Mouse (Mus musculus): Measurements from ENCODE around the gene Cbx2.

Gene Cbx2

GRCm38 (mm10) chr11:119022895-119023615 lies at the start of gene Cbx2:
TSS of gene Cbx2 (plus strand) at chr11:119022962.
- DNase-seq (ENCODE audit: low spot score in 2 of 2): peak; percentile 73 to 91

- DNase-seq (ENCODE audit: low spot score in 2 of 2): no peak
Observed at GRCm38 (mm10) chr11:118974340-118974739, 48.4 kb upstream of the Cbx2 start.

DNA sequence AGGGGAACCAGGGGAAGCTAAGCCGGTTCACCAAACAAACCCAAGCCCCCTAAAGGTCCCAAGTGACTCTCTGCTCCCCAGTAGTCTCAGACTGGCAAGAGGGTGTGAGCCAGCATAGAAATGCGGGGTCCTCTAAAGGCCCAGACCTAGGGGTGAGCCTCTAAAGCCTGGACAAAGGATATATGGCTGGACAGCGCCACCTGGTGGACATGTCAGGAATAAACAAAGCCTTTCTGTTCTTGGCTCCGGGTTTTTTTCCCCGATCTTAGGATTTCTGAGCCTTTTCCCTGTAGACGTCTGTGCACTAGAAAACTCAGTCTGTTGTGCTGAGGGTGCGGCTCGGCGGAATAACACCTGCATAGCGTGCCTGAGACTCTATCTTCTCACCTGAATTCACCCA lies 47.3 kb upstream of the Cbx2 start:
- peak; percentile 70 to 86 for DNase-seq (ENCODE audit: low spot score in 2 of 2)

DNA sequence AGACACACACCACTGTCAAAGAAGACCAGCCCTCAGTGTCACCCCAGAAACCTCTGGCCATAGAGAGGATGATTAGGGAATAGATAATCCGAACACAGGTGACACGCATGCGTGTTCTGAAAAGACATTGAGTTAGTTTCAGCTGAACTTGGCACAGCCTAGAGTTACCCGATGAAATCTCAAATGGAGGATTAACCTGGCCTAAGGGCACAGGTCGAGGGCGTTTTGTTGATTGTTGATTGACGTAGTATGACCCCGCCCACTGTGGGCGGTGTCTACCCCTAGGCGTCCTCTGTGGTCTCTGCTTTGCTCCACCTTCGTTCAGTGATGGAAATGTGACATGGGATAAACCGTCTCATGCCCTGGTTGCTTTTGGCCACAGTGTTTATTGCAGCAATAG lies 46.8 kb upstream of the Cbx2 start:
- DNase-seq (ENCODE audit: low spot score in 2 of 2): no peak

DNA sequence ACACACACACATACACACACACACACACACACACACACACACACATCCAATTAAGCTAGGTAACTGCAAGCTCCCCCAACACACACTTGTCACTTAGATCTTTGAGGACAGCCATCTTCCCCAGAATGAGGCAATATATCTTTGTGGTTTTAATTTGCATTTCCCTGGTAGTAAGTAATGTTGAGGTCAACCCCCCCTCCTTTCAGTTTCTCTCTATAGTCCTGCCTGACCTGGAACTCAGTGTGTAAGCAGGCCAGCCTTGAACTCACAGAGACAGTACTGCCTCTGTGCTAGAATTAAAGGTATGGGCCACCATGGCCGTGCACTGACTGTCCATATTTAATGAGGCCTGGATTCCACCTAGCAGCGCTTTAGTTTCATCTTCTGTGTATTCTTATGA lies 42.4 kb upstream of the Cbx2 start:
- DNase-seq (ENCODE audit: low spot score in 2 of 2): no peak

DNA sequence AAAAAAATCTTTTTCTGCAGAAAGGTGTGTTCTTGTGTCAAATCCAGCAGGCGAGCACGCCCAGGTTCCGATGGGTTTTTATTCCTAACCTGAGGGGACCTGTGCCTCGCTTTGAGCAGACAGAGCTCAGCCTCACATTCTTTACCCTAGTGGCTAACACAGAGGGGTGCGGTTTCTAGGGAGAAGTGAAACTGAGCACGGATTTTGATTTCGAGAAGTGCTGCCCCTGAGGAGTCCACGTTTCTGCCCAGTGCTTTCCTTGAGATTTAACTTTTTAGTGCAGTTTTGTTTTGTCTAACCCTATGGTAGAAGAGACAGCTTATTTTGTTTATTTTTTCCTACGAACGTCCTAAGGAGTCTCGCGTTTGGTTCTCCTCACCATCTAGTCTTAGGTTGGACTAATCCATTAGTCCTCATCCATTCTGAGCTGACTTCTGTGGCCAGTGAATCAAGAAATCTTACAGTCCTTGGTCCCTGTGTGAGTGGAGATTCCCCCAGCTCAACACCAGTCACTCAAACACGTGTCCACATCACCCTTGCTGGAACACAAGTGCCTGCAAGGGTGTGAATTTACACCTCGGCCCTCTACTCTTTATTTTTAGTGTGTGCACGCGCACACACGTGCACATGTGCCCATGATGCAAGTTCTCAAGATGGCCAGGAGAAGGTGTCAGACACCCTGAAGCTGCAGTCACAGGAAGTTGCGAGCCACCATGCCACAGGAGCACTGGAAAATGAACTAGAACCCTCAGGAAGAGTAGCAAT lies 41.6 kb upstream of the Cbx2 start:
- no peak for DNase-seq (ENCODE audit: low spot score in 2 of 2)

GRCm38 (mm10) chr11:118982593-118983113 lies 40.1 kb upstream of the Cbx2 start:
- DNase-seq (ENCODE audit: low spot score in 2 of 2): no peak

- DNase-seq (ENCODE audit: low spot score in 2 of 2): no peak
Observed at GRCm38 (mm10) chr11:118985571-118985970, 37.2 kb upstream of the Cbx2 start.

DNA sequence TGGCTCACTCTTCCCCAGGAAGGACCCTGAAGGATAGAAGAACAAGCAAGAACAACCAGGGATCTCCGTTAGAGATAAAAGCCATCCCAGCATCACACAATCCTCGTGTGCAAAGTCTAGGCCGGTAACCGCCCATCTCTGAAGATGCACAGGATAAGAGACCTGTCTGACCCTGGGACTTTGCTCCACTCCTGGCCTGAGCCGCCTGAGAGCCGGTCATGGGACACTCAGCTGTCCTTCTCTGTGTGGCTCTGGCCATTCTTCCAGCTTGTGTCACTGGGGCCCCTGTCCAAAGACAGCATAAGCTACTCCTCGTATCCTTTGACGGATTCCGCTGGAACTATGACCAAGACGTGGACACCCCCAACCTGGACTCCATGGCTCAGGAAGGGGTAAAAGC lies 34.8 kb upstream of the Cbx2 start, which contains the start of gene Enpp7:
Enpp7 (plus strand) TSS at position 190 of the 400 bp plus-strand sequence.
- DNase-seq (ENCODE audit: low spot score in 2 of 2): no peak

DNA sequence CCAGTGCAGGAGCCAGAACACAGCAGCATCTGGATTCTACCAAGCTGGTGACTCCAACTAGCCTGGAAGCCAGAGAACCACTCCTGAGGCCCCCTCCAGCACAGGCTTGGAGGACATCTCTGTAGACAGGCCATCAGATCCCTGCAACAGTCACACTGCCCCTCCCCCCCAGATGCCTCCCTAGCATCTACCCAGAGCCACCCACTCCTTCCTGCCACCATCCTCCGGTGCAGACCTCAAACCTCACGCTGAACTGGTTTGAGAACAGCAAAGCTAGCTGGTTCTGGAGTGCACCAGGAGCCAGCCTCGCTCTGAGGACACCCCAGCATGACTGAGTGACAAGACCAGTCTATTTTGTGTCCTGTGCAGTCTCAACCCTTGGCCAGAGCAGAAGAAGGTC lies 30.0 kb upstream of the Cbx2 start:
- no peak for DNase-seq (ENCODE audit: low spot score in 2 of 2)

DNA sequence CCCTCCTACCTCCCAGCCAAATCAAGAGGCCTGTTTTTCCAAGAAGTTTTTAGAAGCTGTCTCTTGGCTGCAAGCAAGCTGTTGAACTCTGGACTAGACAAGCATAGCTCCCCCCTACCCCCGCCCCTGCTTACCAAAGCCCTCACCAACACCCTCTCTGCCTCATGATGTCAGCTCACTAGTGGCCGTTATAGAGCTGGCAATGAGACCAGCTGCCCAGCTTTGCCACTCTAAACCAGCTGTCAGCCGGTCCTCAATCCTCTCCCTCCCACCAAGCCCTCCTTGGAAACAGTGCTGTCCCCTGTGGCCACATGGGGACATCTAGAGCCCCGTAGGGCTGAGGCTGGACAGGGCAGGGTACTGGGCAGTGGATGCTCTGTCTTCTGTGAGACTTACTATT lies 27.3 kb upstream of the Cbx2 start:
- no peak for DNase-seq (ENCODE audit: low spot score in 2 of 2)

GRCm38 (mm10) chr11:118997182-118997581 lies 25.6 kb upstream of the Cbx2 start:
- no peak for DNase-seq (ENCODE audit: low spot score in 2 of 2)

- DNase-seq (ENCODE audit: low spot score in 2 of 2): peak; percentile 87 to 96
Observed at GRCm38 (mm10) chr11:118998540-118999265, 24.1 kb upstream of the Cbx2 start.

DNA sequence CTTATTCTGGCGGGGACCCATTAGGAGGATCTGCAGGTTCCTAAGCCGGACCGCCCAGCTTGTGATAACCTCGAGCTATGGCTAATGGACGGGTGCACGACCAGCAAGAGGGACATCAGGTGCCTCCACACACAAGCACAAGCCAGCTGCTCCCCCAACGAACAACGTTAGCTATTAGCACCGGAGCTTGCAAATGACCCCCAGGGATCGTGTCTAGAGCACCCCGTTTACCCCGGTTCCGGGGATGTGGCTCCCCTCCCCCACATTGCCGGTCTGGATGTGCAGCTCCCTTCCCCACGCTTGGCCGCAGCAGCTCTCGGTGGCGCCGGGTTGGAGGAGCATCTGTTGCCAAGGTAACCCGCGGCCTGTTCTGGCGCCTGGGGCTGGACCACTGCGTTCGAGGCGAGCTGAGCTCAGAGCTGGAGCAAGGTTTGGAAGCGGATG lies 23.4 kb upstream of the Cbx2 start:
- DNase-seq (ENCODE audit: low spot score in 2 of 2): peak; percentile 49 to 71

DNA sequence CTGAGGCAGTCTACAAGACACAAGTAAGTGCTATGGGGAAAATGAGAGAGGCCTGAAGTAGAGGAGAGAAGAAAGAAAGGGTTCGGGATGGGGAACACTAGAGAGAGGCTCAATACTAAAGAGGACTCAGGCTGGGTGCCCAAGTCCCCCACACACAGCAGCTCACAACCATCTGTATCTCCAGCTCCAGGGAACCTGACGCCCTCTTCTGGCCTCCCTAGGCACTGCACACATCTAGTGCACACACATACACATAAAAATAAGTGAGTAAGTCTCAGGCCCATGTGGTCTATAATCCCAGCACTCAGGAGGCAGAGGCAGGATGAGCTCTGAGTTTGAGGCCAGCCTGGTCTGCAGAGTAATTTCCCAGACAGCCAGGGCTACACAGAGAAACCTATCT lies 21.9 kb upstream of the Cbx2 start:
- DNase-seq (ENCODE audit: low spot score in 2 of 2): no peak

- no peak for DNase-seq (ENCODE audit: low spot score in 2 of 2)
Observed at GRCm38 (mm10) chr11:119001493-119002128, 21.2 kb upstream of the Cbx2 start.

DNA sequence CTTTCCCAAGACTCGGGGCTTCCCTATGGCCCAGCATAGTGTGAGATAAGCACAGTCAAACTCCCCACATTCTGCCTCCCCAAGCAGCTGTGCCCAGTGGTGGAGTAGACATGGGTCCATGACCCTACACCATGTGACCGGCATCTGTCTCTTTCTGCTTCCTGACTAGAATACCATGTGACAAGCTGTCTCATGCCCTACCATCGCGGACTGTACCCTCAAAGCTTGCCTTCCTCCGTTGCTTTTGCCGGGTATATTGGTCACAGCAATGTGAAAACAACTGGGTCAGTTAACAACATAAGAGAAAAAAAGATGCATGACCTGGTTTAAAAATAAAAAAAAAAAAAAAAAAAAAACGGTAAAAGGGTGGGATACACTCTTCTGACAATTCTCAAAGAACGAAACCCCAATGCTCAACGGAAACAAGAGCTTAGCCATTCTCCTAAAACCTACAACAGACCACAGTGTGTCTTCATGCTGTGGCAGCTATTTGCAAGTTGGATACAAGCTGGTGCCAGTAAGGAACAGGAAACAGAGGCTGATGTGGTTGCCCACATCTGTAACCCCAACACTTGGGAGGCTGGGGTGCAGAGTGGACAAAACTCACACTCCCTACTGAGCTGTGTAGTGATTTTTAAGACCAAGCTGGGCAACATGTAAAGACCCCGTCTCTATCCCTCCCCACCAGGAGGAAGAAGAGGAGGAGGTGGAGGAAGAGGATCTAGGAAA lies 17.1 kb upstream of the Cbx2 start:
- no peak for DNase-seq (ENCODE audit: low spot score in 2 of 2)

DNA sequence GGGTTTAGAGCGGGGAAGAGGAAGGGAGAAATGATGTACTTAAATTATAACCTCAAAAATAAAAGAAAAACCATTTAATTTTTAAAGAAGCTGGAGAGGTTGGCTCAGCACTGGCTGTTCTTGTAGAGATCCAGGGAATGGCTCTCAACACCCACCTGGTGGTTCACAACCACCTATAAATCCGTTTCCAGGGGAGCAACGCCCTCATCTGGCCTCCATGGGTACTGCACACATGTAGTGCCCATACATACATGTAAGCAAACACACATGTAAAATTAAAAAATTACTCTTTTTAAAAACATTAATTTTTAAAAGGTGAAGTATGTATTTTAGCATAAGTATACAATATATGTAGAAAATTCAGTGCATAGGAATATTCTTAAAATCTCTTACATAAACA lies 16.3 kb upstream of the Cbx2 start:
- no peak for DNase-seq (ENCODE audit: low spot score in 2 of 2)

- DNase-seq (ENCODE audit: low spot score in 2 of 2): no peak
Observed at GRCm38 (mm10) chr11:119007461-119008456, 15.0 kb upstream of the Cbx2 start.

GRCm38 (mm10) chr11:119014455-119014854 lies 8.3 kb upstream of the Cbx2 start:
- DNase-seq (ENCODE audit: low spot score in 2 of 2): no peak
